Mouse (Mus musculus): ENCODE data around the gene Sae1. TPM values are rescaled to one million over a fixed set of nuclear protein-coding genes. Genes with fewer than 3 reads are reported as not detected.

Sae1 gene
- polyA plus RNA-seq, 1 experiment from 2014 or later, result 437 TPM

DNA sequence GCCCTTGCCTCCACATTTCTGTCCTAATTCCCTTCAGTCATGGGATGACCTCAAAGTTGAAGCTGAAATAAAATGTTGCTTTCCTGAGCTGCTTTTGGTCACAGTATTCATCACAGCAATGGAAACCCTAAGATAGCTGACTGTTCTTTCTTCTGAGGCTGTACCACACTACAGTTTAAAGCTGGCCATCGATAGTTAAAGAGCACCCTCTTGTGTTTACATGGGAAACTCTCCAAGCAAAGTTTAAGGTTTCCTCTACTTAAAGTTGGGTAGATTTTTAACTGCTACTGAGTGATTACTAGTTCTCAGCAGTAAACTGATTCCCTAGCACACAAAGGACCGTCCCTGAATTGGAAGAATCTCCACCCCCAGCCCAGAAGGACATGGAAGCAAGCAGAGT, 13.9 kb downstream of the Sae1 start:
- Histone ChIP-seq H3K9me3 (ENCODE audit: control insufficient read depth, low read length) (no peaks in the 10 kb centered on the region), H3K27me3 (ENCODE audit: control insufficient read depth, insufficient read depth, low read length) (no peaks in the 10 kb centered on the region), H3K4me3 (ENCODE audit: low read depth, low read length) (no peak overlapping the region), H3K9ac (ENCODE audit: low read length) (no peak overlapping the region), H3K27ac (ENCODE audit: low read depth, low read length) (no peak overlapping the region), H3K4me2 (ENCODE audit: low read depth, low read length, severe bottlenecking) (no peak overlapping the region), H3K36me3 (ENCODE audit: control insufficient read depth, insufficient read depth, low read length) (peaks cover 12% of the 10 kb centered on the region), H3K4me1 (replicated peaks; ENCODE audit: control insufficient read depth, insufficient read depth, low read length) (no peaks in the 10 kb centered on the region)
- ATAC-seq (replicated peaks; ENCODE audit: low FRiP score) (no peak), DNase-seq (ENCODE audit: low spot score) (no peak)
- WGBS, result 81% methylated on average over 2 of the region's 2 CpGs

DNA sequence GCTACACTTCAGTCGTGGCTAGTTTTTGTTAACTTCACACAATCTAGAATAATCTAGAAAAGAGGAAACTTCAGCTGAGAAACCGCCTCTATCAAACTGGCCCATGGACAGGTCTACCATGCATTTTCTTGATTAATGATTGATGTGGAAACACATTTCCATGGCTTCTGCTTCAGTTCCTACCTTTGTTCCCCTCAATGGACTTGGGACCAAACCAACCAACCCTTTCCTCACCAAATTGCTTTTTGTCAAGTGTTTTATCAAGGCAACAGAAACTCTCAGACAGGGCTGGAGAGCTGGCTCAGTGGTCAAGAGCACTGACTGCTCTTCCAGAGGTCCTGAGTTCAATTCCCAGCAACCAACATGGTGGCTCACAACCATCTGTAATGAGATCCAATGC, 17.0 kb downstream of the Sae1 start:
- DNase-seq (ENCODE audit: low spot score) (no peak), ATAC-seq (replicated peaks; ENCODE audit: low FRiP score) (no peak)
- no peak overlapping the region for H3K4me2 ChIP-seq (ENCODE audit: low read depth, low read length, severe bottlenecking)
- no peaks in the 10 kb centered on the region for H3K27me3 ChIP-seq (ENCODE audit: control insufficient read depth, insufficient read depth, low read length)
- no peak overlapping the region for H3K27ac ChIP-seq (ENCODE audit: low read depth, low read length)
- H3K9ac ChIP-seq (ENCODE audit: low read length), result no peak overlapping the region
- H3K4me1 ChIP-seq (replicated peaks; ENCODE audit: control insufficient read depth, insufficient read depth, low read length), result peaks cover 8% of the 10 kb centered on the region
- H3K9me3 ChIP-seq (ENCODE audit: control insufficient read depth, low read length), result no peaks in the 10 kb centered on the region
- H3K36me3 ChIP-seq (ENCODE audit: control insufficient read depth, insufficient read depth, low read length), result peaks cover 14% of the 10 kb centered on the region
- 98% methylated on average over 2 of the region's 2 CpGs for WGBS
- no peak overlapping the region for H3K4me3 ChIP-seq (ENCODE audit: low read depth, low read length)

- H3K9ac ChIP-seq (ENCODE audit: low read length), result no peak overlapping the region
- H3K9me3 ChIP-seq (ENCODE audit: control insufficient read depth, low read length), result no peaks in the 10 kb centered on the region
- H3K4me3 ChIP-seq (ENCODE audit: low read depth, low read length), result no peak overlapping the region
Measured at GRCm38 (mm10) chr7:16368835-16369234, 18.8 kb downstream of the Sae1 start.

GRCm38 (mm10) chr7:16366669-16367068, 20.9 kb downstream of the Sae1 start:
- Histone ChIP-seq H3K27ac (ENCODE audit: low read depth, low read length) (no peak overlapping the region), H3K27me3 (ENCODE audit: control insufficient read depth, insufficient read depth, low read length) (no peaks in the 10 kb centered on the region)

More at GRCm38 (mm10) chr7:16368835-16369234, 18.8 kb downstream of the Sae1 start:
- Histone ChIP-seq H3K4me2 (ENCODE audit: low read depth, low read length, severe bottlenecking) (no peak overlapping the region), H3K27me3 (ENCODE audit: control insufficient read depth, insufficient read depth, low read length) (no peaks in the 10 kb centered on the region), H3K36me3 (ENCODE audit: control insufficient read depth, insufficient read depth, low read length) (peaks cover 14% of the 10 kb centered on the region), H3K4me1 (replicated peaks; ENCODE audit: control insufficient read depth, insufficient read depth, low read length) (peaks cover 15% of the 10 kb centered on the region), H3K27ac (ENCODE audit: low read depth, low read length) (no peak overlapping the region)
- WGBS, result 91% methylated on average over 2 of the region's 2 CpGs
- DNase-seq (ENCODE audit: low spot score) (no peak), ATAC-seq (replicated peaks; ENCODE audit: low FRiP score) (no peak)

GRCm38 (mm10) chr7:16366133-16366646, 21.4 kb downstream of the Sae1 start:
- H3K4me1 ChIP-seq (replicated peaks; ENCODE audit: control insufficient read depth, insufficient read depth, low read length), result peaks cover 15% of the 10 kb centered on the region
- ATAC-seq (replicated peaks; ENCODE audit: low FRiP score), result no peak
- no peak overlapping the region for H3K4me3 ChIP-seq (ENCODE audit: low read depth, low read length)
- H3K9me3 ChIP-seq (ENCODE audit: control insufficient read depth, low read length), result no peaks in the 10 kb centered on the region
- no peak for DNase-seq (ENCODE audit: low spot score)
- no peak overlapping the region for H3K27ac ChIP-seq (ENCODE audit: low read depth, low read length)
- 65% methylated on average over 10 of the region's 10 CpGs for WGBS
- no peak overlapping the region for H3K4me2 ChIP-seq (ENCODE audit: low read depth, low read length, severe bottlenecking)
- no peak overlapping the region for H3K9ac ChIP-seq (ENCODE audit: low read length)
- H3K36me3 ChIP-seq (ENCODE audit: control insufficient read depth, insufficient read depth, low read length), result peaks cover 12% of the 10 kb centered on the region; the same call in 1 of the 2 replicates
- H3K27me3 ChIP-seq (ENCODE audit: control insufficient read depth, insufficient read depth, low read length), result no peaks in the 10 kb centered on the region

More at GRCm38 (mm10) chr7:16366669-16367068, 20.9 kb downstream of the Sae1 start:
- Histone ChIP-seq H3K4me3 (ENCODE audit: low read depth, low read length) (no peak overlapping the region), H3K9me3 (ENCODE audit: control insufficient read depth, low read length) (no peaks in the 10 kb centered on the region), H3K9ac (ENCODE audit: low read length) (no peak overlapping the region), H3K4me1 (replicated peaks; ENCODE audit: control insufficient read depth, insufficient read depth, low read length) (peaks cover 15% of the 10 kb centered on the region), H3K4me2 (ENCODE audit: low read depth, low read length, severe bottlenecking) (no peak overlapping the region), H3K36me3 (ENCODE audit: control insufficient read depth, insufficient read depth, low read length) (peaks cover 12% of the 10 kb centered on the region; the same call in 1 of the 2 replicates)
- WGBS, result 79% methylated on average over 4 of the region's 4 CpGs
- ATAC-seq (replicated peaks; ENCODE audit: low FRiP score) (no peak), DNase-seq (ENCODE audit: low spot score) (no peak)

DNA sequence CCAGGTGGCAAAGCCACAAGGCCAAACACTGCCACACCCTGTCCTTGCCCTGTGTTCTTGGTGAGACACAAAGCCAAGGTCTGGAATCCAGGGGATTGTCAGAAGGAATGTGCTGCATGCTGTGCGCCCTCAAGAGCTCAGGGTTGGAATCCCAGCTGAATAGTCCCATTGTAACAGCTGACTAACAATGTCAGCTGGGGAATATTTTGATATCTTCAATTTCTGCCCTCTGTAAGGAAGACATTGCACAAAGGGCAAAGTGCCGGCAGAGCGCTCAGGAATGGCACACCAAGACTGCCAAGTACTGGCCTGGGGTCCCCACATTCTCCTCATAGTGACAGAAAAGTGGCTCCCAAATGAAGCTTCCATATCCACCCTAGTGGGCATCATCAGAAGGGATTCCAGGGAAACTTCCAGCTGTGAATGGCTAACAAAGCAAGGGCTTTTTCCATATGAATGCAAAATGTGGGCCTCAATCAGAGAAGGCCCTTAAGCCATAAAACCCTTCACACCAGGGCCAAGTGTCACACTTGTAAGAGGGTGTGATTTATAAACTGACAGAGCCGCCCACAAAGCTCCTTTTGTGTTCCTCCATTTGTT, 22.6 kb downstream of the Sae1 start:
- H3K27ac ChIP-seq (ENCODE audit: low read depth, low read length), result peak overlapping the region; percentile 54
- H3K27me3 ChIP-seq (ENCODE audit: control insufficient read depth, insufficient read depth, low read length), result no peaks in the 10 kb centered on the region
- no peak overlapping the region for H3K4me2 ChIP-seq (ENCODE audit: low read depth, low read length, severe bottlenecking)

DNA sequence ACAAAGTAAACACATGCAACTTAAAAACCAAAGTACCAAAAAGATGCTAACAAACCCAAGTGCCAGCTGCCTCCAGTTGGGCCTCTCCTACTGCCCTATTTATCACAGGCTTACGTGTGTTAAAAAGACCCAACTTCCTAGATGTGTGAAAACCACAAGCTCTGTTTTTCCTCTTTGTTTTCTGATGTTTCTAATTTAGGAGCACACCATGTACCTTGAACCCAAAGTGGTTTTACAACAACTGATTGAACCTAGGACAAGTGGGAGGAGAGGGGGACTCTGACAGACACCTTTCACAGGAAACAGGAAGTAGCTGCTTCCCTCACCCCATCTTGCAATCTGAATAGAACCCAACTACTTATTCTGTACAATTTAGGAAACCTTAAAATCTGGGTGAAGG, 23.3 kb downstream of the Sae1 start:
- no peak overlapping the region for H3K9ac ChIP-seq (ENCODE audit: low read length)
- DNase-seq (ENCODE audit: low spot score) (no peak), ATAC-seq (replicated peaks; ENCODE audit: low FRiP score) (no peak)
- H3K36me3 ChIP-seq (ENCODE audit: control insufficient read depth, insufficient read depth, low read length), result peaks cover 9% of the 10 kb centered on the region; the same call in 1 of the 2 replicates
- WGBS, result 69% methylated on average over 1 of the region's 1 CpGs
- H3K27ac ChIP-seq (ENCODE audit: low read depth, low read length), result 0 out of 2 replicates have a peak overlapping the region, but pooled peaks have one; percentile 54
- H3K4me2 ChIP-seq (ENCODE audit: low read depth, low read length, severe bottlenecking), result no peak overlapping the region
- H3K4me3 ChIP-seq (ENCODE audit: low read depth, low read length), result no peak overlapping the region
- H3K4me1 ChIP-seq (replicated peaks; ENCODE audit: control insufficient read depth, insufficient read depth, low read length), result peaks cover 15% of the 10 kb centered on the region
- H3K27me3 ChIP-seq (ENCODE audit: control insufficient read depth, insufficient read depth, low read length), result no peaks in the 10 kb centered on the region
- no peaks in the 10 kb centered on the region for H3K9me3 ChIP-seq (ENCODE audit: control insufficient read depth, low read length)

More for the DNA sequence above, 22.6 kb downstream of the Sae1 start:
- peak; percentile 59 for DNase-seq (ENCODE audit: low spot score)
- Histone ChIP-seq H3K4me1 (replicated peaks; ENCODE audit: control insufficient read depth, insufficient read depth, low read length) (peaks cover 15% of the 10 kb centered on the region), H3K9me3 (ENCODE audit: control insufficient read depth, low read length) (no peaks in the 10 kb centered on the region), H3K4me3 (ENCODE audit: low read depth, low read length) (no peak overlapping the region), H3K36me3 (ENCODE audit: control insufficient read depth, insufficient read depth, low read length) (peaks cover 9% of the 10 kb centered on the region; the same call in 1 of the 2 replicates), H3K9ac (ENCODE audit: low read length) (no peak overlapping the region)
- WGBS, result 15% methylated on average over 4 of the region's 4 CpGs
- peak; percentile 82 for ATAC-seq (replicated peaks; ENCODE audit: low FRiP score)

- Histone ChIP-seq H3K4me3 (ENCODE audit: low read depth, low read length) (no peak overlapping the region), H3K9me3 (ENCODE audit: control insufficient read depth, low read length) (no peaks in the 10 kb centered on the region), H3K4me2 (ENCODE audit: low read depth, low read length, severe bottlenecking) (no peak overlapping the region), H3K9ac (ENCODE audit: low read length) (no peak overlapping the region), H3K27me3 (ENCODE audit: control insufficient read depth, insufficient read depth, low read length) (no peaks in the 10 kb centered on the region), H3K27ac (ENCODE audit: low read depth, low read length) (no peak overlapping the region), H3K4me1 (replicated peaks; ENCODE audit: control insufficient read depth, insufficient read depth, low read length) (no peaks in the 10 kb centered on the region; the same call in 1 of the 2 replicates), H3K36me3 (ENCODE audit: control insufficient read depth, insufficient read depth, low read length) (peaks cover 12% of the 10 kb centered on the region)
- ATAC-seq (replicated peaks; ENCODE audit: low FRiP score) (no peak), DNase-seq (ENCODE audit: low spot score) (no peak)
- WGBS, result 94% methylated on average over 3 of the region's 3 CpGs
Measured at GRCm38 (mm10) chr7:16357602-16358001, 30.0 kb downstream of the Sae1 start.
